Mouse (Mus musculus) embryonic facial prominence, embryonic 14.5 days (tissue): ENCODE data around the gene Gbx2. TPM values are rescaled to one million over a fixed set of nuclear protein-coding genes. Genes with fewer than 3 reads are reported as not detected.

ENCODE experiments used
- ATAC-seq: fragments of 200-750 bp; cut with Nextera tagmentation; 2 replicates; pipeline ENCODE4 v1.8.0; 2017; ENCODE audit warnings: low read depth, moderate number of reproducible peaks, moderate TSS enrichment
- DNase-seq: peaks from one replicate; pipeline ENCODE4 v3.0.0-alpha.2; 2015; ENCODE audit warnings: low spot score
- H3K27ac ChIP-seq: fragments of 300-500 bp; sonication (generic); replicated peaks from 2 replicates; pipeline ENCODE4 v1.5.1; 2014; ENCODE audit warnings: low read depth, mild to moderate bottlenecking, low read length, moderate library complexity
- H3K27me3 ChIP-seq: fragments of 300-500 bp; sonication (generic); replicated peaks from 2 replicates; pipeline ENCODE4 v1.6.1; 2014; ENCODE audit warnings: low read length; ENCODE audit not compliant: control insufficient read depth, insufficient read depth
- H3K36me3 ChIP-seq: fragments of 300-500 bp; sonication (generic); 2 replicates; pipeline ENCODE4 v1.6.1; 2014; ENCODE audit warnings: low read length, mixed read lengths; ENCODE audit not compliant: control insufficient read depth, insufficient read depth
- H3K4me1 ChIP-seq: fragments of 300-500 bp; sonication (generic); 2 replicates; pipeline ENCODE4 v1.6.1; 2014; ENCODE audit warnings: antibody characterized with exemption, low read length; ENCODE audit not compliant: control insufficient read depth, insufficient read depth
- H3K4me2 ChIP-seq: fragments of 300-500 bp; sonication (generic); 2 replicates; pipeline ENCODE4 v1.6.1; 2014; ENCODE audit warnings: low read depth, mild to moderate bottlenecking, low read length, moderate library complexity, mixed read lengths
- H3K4me3 ChIP-seq: fragments of 300-500 bp; sonication (generic); 2 replicates; pipeline ENCODE4 v1.5.1; 2014; ENCODE audit warnings: low read depth, mild to moderate bottlenecking, low read length
- H3K9ac ChIP-seq: fragments of 300-500 bp; sonication (generic); 2 replicates; pipeline ENCODE4 v1.6.1; 2014; ENCODE audit warnings: low read depth, mild to moderate bottlenecking, low read length, moderate library complexity, mixed read lengths
- H3K9me3 ChIP-seq: fragments of 300-500 bp; sonication (generic); 2 replicates; pipeline ENCODE4 v1.6.1; 2016; ENCODE audit warnings: low read length; ENCODE audit not compliant: control insufficient read depth
- WGBS: fragments of 180-500 bp; shearing (Covaris S2); extraction: QIAGEN DNeasy Blood & Tissue Kit; methylation state at CpG from one replicate; pipeline ENCODE4 v1.1.7; 2014; 5-methylcytosine and 5-hydroxymethylcytosine counted together
- polyA plus RNA-seq: library from polyadenylated mRNA; unstranded; fragments of >200 nt; fragmentation: Nextera tagmentation; extraction: Ambion mirVana; gene quantifications from 2 replicates; pipeline ENCODE4 v1.2.1, GENCODE M21; 2014

Gene Gbx2
- polyA plus RNA-seq = 0.18 and 0.39 TPM in 2 replicates

DNA sequence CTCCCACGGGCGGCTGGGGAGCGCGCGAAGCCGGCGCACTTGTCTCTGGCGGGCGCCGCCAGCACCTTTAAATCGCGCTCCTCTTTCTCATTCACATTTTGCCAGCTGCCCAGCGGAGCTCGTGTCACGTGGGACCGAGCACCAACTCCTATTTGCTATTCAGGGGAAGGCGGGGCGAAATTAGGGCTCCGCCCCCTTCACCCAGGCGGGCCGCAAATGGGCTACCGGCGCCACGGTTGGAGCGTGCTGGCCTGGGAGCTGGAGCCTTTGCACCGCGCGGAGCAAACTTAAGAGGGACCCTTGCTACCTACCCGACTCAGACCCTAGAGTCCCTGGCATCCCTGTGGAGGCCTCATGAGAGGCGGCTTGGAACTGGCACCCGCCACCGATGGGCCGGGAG is at the start of gene Gbx2:
Gene Gbx2 (minus strand): TSS at position 60 of the 400 bp plus-strand sequence.
- ATAC-seq = peak; percentile 60
- Histone ChIP-seq H3K4me2 (peak within 1 kb of the TSS; percentile 76), H3K4me1 (peaks cover 22% of the 10 kb centered on the region), H3K4me3 (peak within 1 kb of the TSS; percentile 45), H3K9ac (peak within 1 kb of the TSS; percentile 41; the same call in 1 of the 2 replicates), H3K27ac (no peak within 1 kb of the TSS), H3K27me3 (peaks cover 100% of the 10 kb centered on the region), H3K36me3 (no peaks in the 10 kb centered on the region), H3K9me3 (no peaks in the 10 kb centered on the region)
- WGBS = 0% methylated on average over 29 of the region's 33 CpGs
- DNase-seq = peak; percentile 86

DNA sequence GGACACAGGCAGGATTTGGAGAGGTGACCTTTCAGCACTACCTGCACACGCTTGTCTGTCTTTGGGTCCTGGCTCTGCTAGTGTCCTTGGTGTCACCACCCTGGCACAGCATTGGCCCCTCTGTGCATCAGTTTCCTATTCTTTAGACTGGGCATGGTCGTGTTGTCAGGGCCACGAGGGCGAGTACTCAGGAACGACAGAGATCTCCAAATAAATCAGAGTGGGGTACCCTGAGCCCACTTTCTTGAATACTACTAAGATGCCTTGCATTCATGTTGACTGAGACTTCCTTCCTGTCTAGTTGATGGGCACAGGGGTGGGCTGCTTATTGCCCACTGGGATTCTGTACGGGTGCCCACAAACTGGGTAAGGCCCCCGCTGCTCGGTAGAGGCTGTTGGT is 46.3 kb upstream of the Gbx2 start:
- no peak for ATAC-seq
- DNase-seq = no peak
- Histone ChIP-seq H3K4me3 (no peak overlapping the region), H3K27me3 (no peaks in the 10 kb centered on the region), H3K4me2 (no peak overlapping the region), H3K27ac (no peak overlapping the region), H3K36me3 (no peaks in the 10 kb centered on the region), H3K4me1 (no peaks in the 10 kb centered on the region), H3K9ac (no peak overlapping the region), H3K9me3 (no peaks in the 10 kb centered on the region)
- WGBS = 90% methylated on average over 8 of the region's 8 CpGs

DNA sequence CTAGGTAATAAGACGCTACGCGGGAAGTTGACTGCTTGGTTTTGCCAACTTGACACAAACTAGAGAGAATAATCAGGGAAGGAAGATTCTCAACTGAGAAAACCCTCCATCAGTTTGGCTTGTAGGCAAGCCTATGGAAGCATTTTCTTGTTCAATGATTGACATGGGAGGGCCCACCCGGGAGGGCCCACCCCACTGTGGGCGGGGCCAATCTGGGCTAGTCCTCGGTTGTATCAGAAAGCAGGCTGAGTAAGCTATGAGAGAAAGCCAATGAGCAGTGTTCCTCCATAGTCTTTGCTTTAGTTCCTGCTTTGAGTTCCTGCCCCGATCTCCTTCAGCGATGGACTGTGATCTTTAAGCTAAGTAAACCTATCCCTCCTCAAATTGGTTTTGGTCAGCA is 45.4 kb upstream of the Gbx2 start:
- H3K4me1 ChIP-seq = no peaks in the 10 kb centered on the region
- no peaks in the 10 kb centered on the region for H3K9me3 ChIP-seq
- H3K4me2 ChIP-seq = no peak overlapping the region
- WGBS = 76% methylated on average over 8 of the region's 8 CpGs
- H3K27ac ChIP-seq = no peak overlapping the region
- H3K27me3 ChIP-seq = peaks cover 3% of the 10 kb centered on the region; the same call in 1 of the 2 replicates
- H3K36me3 ChIP-seq = no peaks in the 10 kb centered on the region
- no peak overlapping the region for H3K9ac ChIP-seq
- no peak for DNase-seq
- no peak overlapping the region for H3K4me3 ChIP-seq
- ATAC-seq = no peak

- H3K4me1 ChIP-seq = no peaks in the 10 kb centered on the region
- no peak overlapping the region for H3K4me2 ChIP-seq
- peaks cover 21% of the 10 kb centered on the region for H3K27me3 ChIP-seq
- no peak overlapping the region for H3K9ac ChIP-seq
- H3K27ac ChIP-seq = no peak overlapping the region
- no peak for ATAC-seq
- H3K4me3 ChIP-seq = no peak overlapping the region
- DNase-seq = no peak
- no peaks in the 10 kb centered on the region for H3K9me3 ChIP-seq
- no peaks in the 10 kb centered on the region for H3K36me3 ChIP-seq
- 72% methylated on average over 8 of the region's 8 CpGs for WGBS
These were observed 43.6 kb upstream of the Gbx2 start for GRCm38 (mm10) chr1:89974541-89974940.

DNA sequence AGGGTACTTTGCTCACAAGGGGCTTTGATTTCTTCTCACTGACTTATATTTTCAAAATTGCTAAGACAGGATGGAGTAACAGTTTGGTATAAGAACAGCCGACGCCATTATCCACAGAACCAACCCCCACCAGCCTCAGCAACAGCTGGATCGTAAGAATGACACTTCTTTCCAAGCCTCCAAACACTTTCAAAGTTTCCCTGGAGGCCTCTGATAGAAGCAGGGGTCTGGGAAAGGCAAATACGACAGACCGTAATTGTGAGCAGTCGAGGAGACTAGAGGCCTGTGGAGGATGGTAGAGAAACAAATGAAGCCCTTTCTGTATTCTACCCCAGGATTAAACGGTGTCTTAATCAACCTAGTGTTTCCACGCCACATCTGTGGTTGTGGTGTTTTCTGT is 40.9 kb upstream of the Gbx2 start:
- no peak overlapping the region for H3K9ac ChIP-seq
- H3K27me3 ChIP-seq = peaks cover 47% of the 10 kb centered on the region
- no peak for ATAC-seq
- no peak overlapping the region for H3K4me3 ChIP-seq
- 32% methylated on average over 8 of the region's 8 CpGs for WGBS
- H3K27ac ChIP-seq = no peak overlapping the region
- no peaks in the 10 kb centered on the region for H3K9me3 ChIP-seq
- no peak for DNase-seq
- H3K36me3 ChIP-seq = no peaks in the 10 kb centered on the region
- H3K4me2 ChIP-seq = no peak overlapping the region
- no peaks in the 10 kb centered on the region for H3K4me1 ChIP-seq

- WGBS = 87% methylated on average over 4 of the region's 4 CpGs
These were observed 38.7 kb upstream of the Gbx2 start for GRCm38 (mm10) chr1:89969714-89970110.

DNA sequence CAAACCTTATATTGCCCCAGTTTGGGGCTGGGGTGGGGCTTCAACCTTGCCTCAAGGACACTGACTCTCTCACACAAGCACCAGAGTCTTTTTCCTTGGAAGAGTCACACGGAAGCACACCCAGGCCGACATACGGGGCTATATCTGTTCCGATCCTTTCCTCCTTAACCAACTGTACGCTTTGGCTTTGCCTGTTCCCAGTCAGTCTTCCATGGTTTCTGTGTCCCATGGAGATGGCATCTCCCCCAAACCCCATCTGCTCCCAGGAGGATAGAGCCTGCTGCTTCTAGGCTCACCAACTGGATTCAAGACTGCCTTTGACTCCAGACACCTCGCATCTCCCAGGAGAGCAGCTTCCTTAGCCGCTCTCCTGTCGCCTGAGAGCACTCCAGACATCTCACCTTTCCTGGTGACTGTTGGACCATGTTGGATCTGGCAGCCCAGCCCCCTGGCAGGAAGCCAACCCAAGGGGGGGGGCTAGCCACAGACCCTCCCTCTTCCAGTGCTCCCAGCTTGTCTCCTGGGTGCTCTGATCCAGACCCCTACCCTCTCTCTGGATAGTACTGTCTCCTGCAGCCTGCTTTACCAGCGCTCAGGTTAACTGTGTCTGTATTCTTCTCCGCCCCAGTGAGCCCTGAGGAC is 38.2 kb upstream of the Gbx2 start:
- Histone ChIP-seq H3K36me3 (no peaks in the 10 kb centered on the region), H3K4me1 (no peaks in the 10 kb centered on the region), H3K9ac (no peak overlapping the region), H3K27ac (no peak overlapping the region), H3K27me3 (peaks cover 51% of the 10 kb centered on the region), H3K4me2 (peak overlapping the region; percentile 97), H3K9me3 (no peaks in the 10 kb centered on the region), H3K4me3 (0 out of 2 replicates have a peak overlapping the region, but pooled peaks have one; percentile 62)
- 48% methylated on average over 10 of the region's 10 CpGs for WGBS
- no peak for ATAC-seq
- DNase-seq = no peak

More at GRCm38 (mm10) chr1:89969714-89970110, 38.7 kb upstream of the Gbx2 start:
- Histone ChIP-seq H3K27ac (no peak overlapping the region), H3K27me3 (peaks cover 51% of the 10 kb centered on the region), H3K36me3 (no peaks in the 10 kb centered on the region), H3K4me3 (no peak overlapping the region), H3K9me3 (no peaks in the 10 kb centered on the region), H3K4me1 (no peaks in the 10 kb centered on the region), H3K4me2 (no peak overlapping the region), H3K9ac (no peak overlapping the region)
- DNase-seq (no peak), ATAC-seq (no peak)

- no peak overlapping the region for H3K27ac ChIP-seq
- peak; percentile 45 for DNase-seq
- H3K9ac ChIP-seq = peak overlapping the region; percentile 72
- no peaks in the 10 kb centered on the region for H3K4me1 ChIP-seq
- H3K36me3 ChIP-seq = no peaks in the 10 kb centered on the region
- peak overlapping the region; percentile 97 for H3K4me2 ChIP-seq
- H3K4me3 ChIP-seq = peak overlapping the region; percentile 62
- H3K9me3 ChIP-seq = no peaks in the 10 kb centered on the region
- under 1% methylated on average over 29 of the region's 95 CpGs for WGBS
- ATAC-seq = peak; percentile 57; the same call in 1 of the 2 replicates
- peaks cover 52% of the 10 kb centered on the region for H3K27me3 ChIP-seq
These were observed 37.3 kb upstream of the Gbx2 start for GRCm38 (mm10) chr1:89968111-89968851.
